Mouse (Mus musculus) forebrain, embryonic 15.5 days (tissue): ENCODE data around the gene Smbd1. TPM values are rescaled to one million over a fixed set of nuclear protein-coding genes. Genes with fewer than 3 reads are reported as not detected.

Source experiments
- ATAC-seq: fragments of 200-750 bp; cut with Nextera tagmentation; replicated peaks from 2 replicates; pipeline ENCODE4 v1.8.0; 2017; ENCODE audit warnings: mild to moderate bottlenecking, moderate TSS enrichment, moderate library complexity
- H3K27ac ChIP-seq: fragments of 300-500 bp; sonication (generic); replicated peaks from 2 replicates; pipeline ENCODE4 v1.5.1; 2015; ENCODE audit warnings: mild to moderate bottlenecking, inconsistent platforms
- H3K27me3 ChIP-seq: fragments of 300-500 bp; sonication (generic); 2 replicates; pipeline ENCODE4 v1.6.1; 2015; ENCODE audit warnings: inconsistent platforms
- H3K36me3 ChIP-seq: fragments of 300-500 bp; sonication (generic); 2 replicates; pipeline ENCODE4 v1.6.1; 2015; ENCODE audit warnings: mild to moderate bottlenecking, inconsistent platforms
- H3K4me1 ChIP-seq: fragments of 300-500 bp; sonication (generic); 2 replicates; pipeline ENCODE4 v1.6.1; 2015; ENCODE audit warnings: inconsistent platforms
- H3K4me2 ChIP-seq: fragments of 300-500 bp; sonication (generic); replicated peaks from 2 replicates; pipeline ENCODE4 v1.6.1; 2015; ENCODE audit warnings: mild to moderate bottlenecking, inconsistent platforms
- H3K4me3 ChIP-seq: fragments of 300-500 bp; sonication (generic); 2 replicates; pipeline ENCODE4 v1.5.1; 2015; ENCODE audit warnings: mild to moderate bottlenecking, inconsistent platforms
- H3K9ac ChIP-seq: fragments of 300-500 bp; sonication (generic); replicated peaks from 2 replicates; pipeline ENCODE4 v1.6.1; 2015; ENCODE audit warnings: mild to moderate bottlenecking, inconsistent platforms
- H3K9me3 ChIP-seq: fragments of 300-500 bp; sonication (generic); 2 replicates; pipeline ENCODE4 v1.6.1; 2016; ENCODE audit warnings: inconsistent platforms
- WGBS: fragments of 180-500 bp; shearing (Covaris S2); methylation state at CpG from one replicate; pipeline ENCODE4 v1.1.7; 2015; ENCODE audit warnings: mixed read lengths; 5-methylcytosine and 5-hydroxymethylcytosine counted together
- polyA plus RNA-seq: library from polyadenylated mRNA; unstranded; fragments of >200 nt; fragmentation: Nextera tagmentation; extraction: Ambion mirVana; gene quantifications from 2 replicates; pipeline ENCODE4 v1.2.1, GENCODE M21; 2015

Smbd1 gene
- polyA plus RNA-seq, 1 experiment from 2014 or later, result not detected

GRCm38 (mm10) chr16:32824061-32824460, 13.8 kb upstream of the Smbd1 start:
- Histone ChIP-seq H3K4me2 (no peak overlapping the region), H3K27ac (no peak overlapping the region), H3K4me1 (no peaks in the 10 kb centered on the region), H3K9me3 (no peaks in the 10 kb centered on the region), H3K36me3 (peaks cover 55% of the 10 kb centered on the region), H3K27me3 (no peaks in the 10 kb centered on the region), H3K4me3 (no peak overlapping the region), H3K9ac (no peak overlapping the region)
- ATAC-seq, result no peak
- WGBS, result 95% methylated on average over 13 of the region's 13 CpGs

- Histone ChIP-seq H3K27ac (no peak overlapping the region), H3K36me3 (peaks cover 52% of the 10 kb centered on the region), H3K27me3 (no peaks in the 10 kb centered on the region), H3K4me2 (no peak overlapping the region), H3K4me3 (no peak overlapping the region), H3K9ac (no peak overlapping the region), H3K4me1 (no peaks in the 10 kb centered on the region), H3K9me3 (no peaks in the 10 kb centered on the region)
- WGBS, result 92% methylated on average over 8 of the region's 8 CpGs
- ATAC-seq, result no peak
These were observed 13.2 kb upstream of the Smbd1 start for GRCm38 (mm10) chr16:32823487-32823886.

GRCm38 (mm10) chr16:32822881-32823280, 12.6 kb upstream of the Smbd1 start:
- peaks cover 50% of the 10 kb centered on the region for H3K36me3 ChIP-seq
- no peak overlapping the region for H3K9ac ChIP-seq
- H3K4me3 ChIP-seq, result no peak overlapping the region
- H3K9me3 ChIP-seq, result no peaks in the 10 kb centered on the region
- H3K4me2 ChIP-seq, result no peak overlapping the region
- no peaks in the 10 kb centered on the region for H3K4me1 ChIP-seq
- no peak for ATAC-seq
- WGBS, result 84% methylated on average over 5 of the region's 5 CpGs
- H3K27me3 ChIP-seq, result no peaks in the 10 kb centered on the region
- no peak overlapping the region for H3K27ac ChIP-seq

GRCm38 (mm10) chr16:32822450-32822827, 12.2 kb upstream of the Smbd1 start:
- 89% methylated on average over 6 of the region's 6 CpGs for WGBS
- H3K27ac ChIP-seq, result no peak overlapping the region
- no peaks in the 10 kb centered on the region for H3K4me1 ChIP-seq
- H3K9me3 ChIP-seq, result no peaks in the 10 kb centered on the region
- H3K9ac ChIP-seq, result no peak overlapping the region
- no peak overlapping the region for H3K4me3 ChIP-seq
- H3K36me3 ChIP-seq, result peaks cover 46% of the 10 kb centered on the region
- no peaks in the 10 kb centered on the region for H3K27me3 ChIP-seq
- H3K4me2 ChIP-seq, result no peak overlapping the region
- no peak for ATAC-seq

- H3K27ac ChIP-seq, result no peak overlapping the region
- WGBS, result 79% methylated on average over 10 of the region's 10 CpGs
- H3K4me1 ChIP-seq, result no peaks in the 10 kb centered on the region
- no peak for ATAC-seq
- H3K4me2 ChIP-seq, result no peak overlapping the region
- H3K27me3 ChIP-seq, result no peaks in the 10 kb centered on the region
- H3K9me3 ChIP-seq, result no peaks in the 10 kb centered on the region
- H3K36me3 ChIP-seq, result peaks cover 43% of the 10 kb centered on the region
- H3K9ac ChIP-seq, result no peak overlapping the region
- no peak overlapping the region for H3K4me3 ChIP-seq
These were observed 11.6 kb upstream of the Smbd1 start for GRCm38 (mm10) chr16:32821772-32822449.

GRCm38 (mm10) chr16:32818441-32818840, 8.2 kb upstream of the Smbd1 start:
- Histone ChIP-seq H3K36me3 (peaks cover 10% of the 10 kb centered on the region), H3K9ac (no peak overlapping the region), H3K27ac (no peak overlapping the region), H3K4me2 (no peak overlapping the region), H3K9me3 (no peaks in the 10 kb centered on the region), H3K4me1 (peaks cover 8% of the 10 kb centered on the region), H3K4me3 (no peak overlapping the region), H3K27me3 (no peaks in the 10 kb centered on the region)
- 89% methylated on average over 5 of the region's 5 CpGs for WGBS
- no peak for ATAC-seq

GRCm38 (mm10) chr16:32818036-32818435, 7.8 kb upstream of the Smbd1 start:
- peaks cover 10% of the 10 kb centered on the region for H3K4me1 ChIP-seq
- H3K9ac ChIP-seq, result no peak overlapping the region
- WGBS, result 86% methylated on average over 4 of the region's 4 CpGs
- no peak overlapping the region for H3K4me3 ChIP-seq
- no peaks in the 10 kb centered on the region for H3K27me3 ChIP-seq
- H3K4me2 ChIP-seq, result no peak overlapping the region
- no peaks in the 10 kb centered on the region for H3K9me3 ChIP-seq
- no peak for ATAC-seq
- H3K27ac ChIP-seq, result no peak overlapping the region
- peaks cover 7% of the 10 kb centered on the region; the same call in 1 of the 2 replicates for H3K36me3 ChIP-seq

GRCm38 (mm10) chr16:32815160-32815605, 4.9 kb upstream of the Smbd1 start:
- Histone ChIP-seq H3K9me3 (no peaks in the 10 kb centered on the region), H3K27ac (no peak overlapping the region), H3K4me1 (peaks cover 11% of the 10 kb centered on the region), H3K4me2 (peak overlapping the region; percentile 52), H3K36me3 (no peaks in the 10 kb centered on the region), H3K4me3 (peak overlapping the region; percentile 37; the same call in 1 of the 2 replicates), H3K27me3 (no peaks in the 10 kb centered on the region), H3K9ac (peak overlapping the region; percentile 6; the same call in 1 of the 2 replicates)
- ATAC-seq, result no peak
- 10% methylated on average over 6 of the region's 6 CpGs for WGBS

- Histone ChIP-seq H3K4me1 (peaks cover 11% of the 10 kb centered on the region), H3K4me3 (peak overlapping the region; percentile 37), H3K9me3 (no peaks in the 10 kb centered on the region), H3K4me2 (peak overlapping the region; percentile 52), H3K9ac (peak overlapping the region; percentile 6), H3K27me3 (no peaks in the 10 kb centered on the region), H3K36me3 (no peaks in the 10 kb centered on the region), H3K27ac (no peak overlapping the region)
- 0 out of 2 replicates have a peak, but pooled peaks have one; percentile 35 for ATAC-seq
- WGBS, result 29% methylated on average over 14 of the region's 14 CpGs
These were observed 4.3 kb upstream of the Smbd1 start for GRCm38 (mm10) chr16:32814539-32814938.

- Histone ChIP-seq H3K36me3 (no peaks in the 10 kb centered on the region), H3K9ac (no peak overlapping the region), H3K4me1 (peaks cover 11% of the 10 kb centered on the region), H3K27ac (no peak overlapping the region), H3K4me2 (no peak overlapping the region), H3K9me3 (no peaks in the 10 kb centered on the region), H3K27me3 (no peaks in the 10 kb centered on the region), H3K4me3 (no peak overlapping the region)
- ATAC-seq, result no peak
- 56% methylated on average over 3 of the region's 3 CpGs for WGBS
These were observed 3.5 kb upstream of the Smbd1 start for GRCm38 (mm10) chr16:32813771-32814170.

- Histone ChIP-seq H3K4me1 (peaks cover 11% of the 10 kb centered on the region), H3K4me2 (no peak overlapping the region), H3K9ac (no peak overlapping the region), H3K27me3 (no peaks in the 10 kb centered on the region), H3K9me3 (no peaks in the 10 kb centered on the region), H3K4me3 (no peak overlapping the region), H3K27ac (no peak overlapping the region), H3K36me3 (no peaks in the 10 kb centered on the region)
- WGBS, result 50% methylated on average over 9 of the region's 9 CpGs
- no peak for ATAC-seq
These were observed 3.1 kb upstream of the Smbd1 start for GRCm38 (mm10) chr16:32813362-32813761.

GRCm38 (mm10) chr16:32812888-32813361, 2.6 kb upstream of the Smbd1 start:
- no peaks in the 10 kb centered on the region for H3K27me3 ChIP-seq
- ATAC-seq, result peak; percentile 72
- no peak overlapping the region for H3K4me2 ChIP-seq
- H3K4me1 ChIP-seq, result peaks cover 11% of the 10 kb centered on the region
- 1% methylated on average over 9 of the region's 9 CpGs for WGBS
- H3K9me3 ChIP-seq, result no peaks in the 10 kb centered on the region
- H3K9ac ChIP-seq, result no peak overlapping the region
- no peaks in the 10 kb centered on the region for H3K36me3 ChIP-seq
- H3K4me3 ChIP-seq, result no peak overlapping the region
- H3K27ac ChIP-seq, result no peak overlapping the region
